Mouse (Mus musculus): ENCODE results near the gene Uap1.

Gene Uap1

DNA sequence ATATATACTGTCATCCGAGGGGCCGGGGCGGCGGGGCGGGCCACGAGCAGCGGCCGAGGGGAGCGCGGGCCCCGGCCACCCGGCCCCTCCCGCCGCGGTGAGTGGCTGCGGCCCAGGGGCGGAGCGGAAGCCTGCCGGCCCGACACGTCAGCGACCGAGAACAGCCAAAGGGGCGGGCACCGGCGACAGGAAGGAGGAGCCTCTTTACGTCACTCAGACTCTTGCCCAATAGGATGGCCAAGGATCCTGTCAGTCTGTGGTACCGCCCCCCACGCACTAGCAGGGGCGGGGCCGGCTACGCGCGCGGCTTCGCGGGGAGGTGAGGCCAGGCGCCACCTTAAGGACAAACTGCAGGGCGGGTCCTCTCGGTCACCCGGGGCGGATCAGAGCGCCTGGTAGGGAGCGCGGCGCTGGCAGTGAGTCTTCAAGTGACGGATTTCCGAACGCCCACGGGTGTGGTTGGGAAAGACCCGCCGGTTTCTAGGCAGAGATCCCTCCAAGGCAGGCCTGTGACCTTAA is at the start of gene Uap1:
Gene Uap1 (minus strand): TSS at position 144 of the 519 bp plus-strand sequence.
- DNase-seq = peak; percentile 100

- DNase-seq = no peak
These were observed 48.5 kb upstream of the Uap1 start for GRCm38 (mm10) chr1:170223276-170223675.

DNA sequence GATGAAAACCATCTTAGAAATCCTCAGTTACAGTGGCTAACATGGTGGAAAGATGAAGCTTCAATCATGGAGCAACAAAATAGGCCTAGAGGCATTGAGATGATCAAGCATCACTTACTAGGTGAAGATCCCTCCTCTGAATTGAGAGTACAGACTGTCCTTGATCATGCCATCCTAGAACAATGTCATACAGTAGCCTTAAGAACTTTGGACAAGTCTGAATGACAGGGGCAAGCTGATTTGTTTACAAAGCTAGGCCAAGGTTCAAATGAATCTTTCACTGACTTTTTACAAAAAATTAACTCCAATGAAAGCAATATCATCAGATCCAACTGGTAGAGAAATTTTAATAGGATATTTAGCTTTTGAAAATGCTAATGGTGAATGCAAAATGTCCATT is 45.6 kb upstream of the Uap1 start:
- no peak for DNase-seq

DNA sequence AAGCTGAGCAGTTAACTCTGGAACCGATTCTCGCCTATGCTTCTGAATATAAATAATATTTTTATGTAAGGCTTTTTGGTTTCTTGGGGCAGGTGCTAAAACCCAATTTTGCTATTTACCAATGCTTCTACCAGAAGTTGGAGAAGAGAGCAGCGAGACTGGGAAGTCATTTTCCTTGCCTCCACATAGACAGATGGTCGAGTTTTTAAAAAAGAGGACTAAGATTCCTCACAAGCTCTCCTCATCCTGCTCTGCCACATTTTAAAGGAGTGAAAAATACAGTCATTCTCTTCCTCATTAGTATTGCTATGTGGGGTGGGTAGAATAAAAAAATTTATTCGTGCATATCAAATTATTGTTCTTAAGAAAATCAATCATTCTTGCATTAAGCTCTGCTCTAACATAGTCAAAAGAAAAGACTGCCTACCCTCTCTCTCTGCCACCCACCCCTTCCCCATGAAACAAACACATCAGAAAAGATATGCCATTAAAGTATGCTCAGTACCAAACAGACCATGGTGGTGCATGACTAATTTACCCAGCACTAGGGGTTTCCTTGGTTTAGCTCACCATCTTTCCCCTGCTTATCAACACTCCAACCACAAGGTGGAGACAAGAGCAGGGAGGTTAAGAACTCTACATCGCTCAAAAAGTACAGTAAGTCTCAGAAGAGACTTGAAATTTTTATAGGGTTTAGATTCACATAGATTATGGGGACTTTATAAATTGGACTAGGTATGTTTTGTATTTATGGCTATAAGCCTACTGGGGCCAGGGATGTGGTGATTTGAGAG is 43.5 kb upstream of the Uap1 start:
- no peak for DNase-seq

DNA sequence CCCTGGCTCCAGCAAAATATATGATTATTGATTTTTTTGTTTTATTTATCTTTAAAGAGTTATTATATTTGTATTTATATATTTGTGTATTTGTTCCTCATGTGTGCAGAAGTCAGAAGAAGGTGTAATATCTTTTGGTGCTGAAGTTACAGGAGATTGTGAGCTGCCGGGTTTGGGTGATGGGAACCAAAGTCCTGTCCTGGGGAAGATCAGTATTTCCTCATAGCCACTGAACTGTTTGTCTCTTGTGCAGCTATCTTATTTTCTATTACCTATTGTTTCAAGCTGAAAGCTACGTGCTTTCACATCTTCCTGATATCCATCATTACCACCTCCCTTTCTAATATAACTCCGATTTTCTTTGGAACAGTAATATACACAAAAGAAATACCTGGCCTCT is 40.8 kb upstream of the Uap1 start:
- DNase-seq = no peak

DNA sequence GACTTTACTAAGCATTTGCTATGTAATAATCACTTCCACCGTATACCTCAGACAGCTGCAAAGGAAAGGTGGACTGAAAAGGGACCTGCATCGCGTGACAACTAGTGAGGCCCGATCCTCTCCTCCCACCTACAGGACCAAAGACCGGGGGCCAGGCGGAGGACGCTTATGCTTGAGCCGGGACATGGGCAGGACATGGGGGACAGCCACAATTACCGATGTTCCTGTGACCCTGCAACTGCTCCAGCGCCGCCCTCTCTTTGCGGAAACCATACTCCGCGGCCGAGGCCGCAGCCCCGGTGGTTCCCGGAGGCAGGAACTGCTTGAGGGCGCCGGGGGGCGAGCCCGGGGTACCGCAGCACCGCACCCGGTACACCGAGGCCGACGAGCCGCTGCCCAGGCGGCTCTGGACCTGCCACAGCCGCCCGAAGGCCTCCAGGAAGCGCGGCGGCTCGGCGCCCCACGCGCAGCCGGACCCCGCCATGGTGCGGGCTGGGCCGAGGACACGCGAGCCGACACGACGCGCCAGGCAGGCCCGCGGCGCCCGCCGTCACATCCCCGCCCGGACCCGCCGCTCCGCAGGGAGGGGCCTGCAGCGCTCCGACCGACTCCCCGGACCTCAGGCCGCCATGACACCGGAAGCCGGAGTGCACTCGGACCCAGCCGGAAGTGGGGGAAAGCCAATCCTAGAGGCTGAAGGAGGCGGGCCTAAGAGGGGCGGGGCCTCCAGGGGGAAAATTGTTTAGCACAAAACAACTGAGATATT is 40.2 kb upstream of the Uap1 start, which contains the start of gene Uhmk1:
Gene Uhmk1 (minus strand): TSS at position 641 of the 766 bp plus-strand sequence.
- DNase-seq = peak; percentile 90

DNA sequence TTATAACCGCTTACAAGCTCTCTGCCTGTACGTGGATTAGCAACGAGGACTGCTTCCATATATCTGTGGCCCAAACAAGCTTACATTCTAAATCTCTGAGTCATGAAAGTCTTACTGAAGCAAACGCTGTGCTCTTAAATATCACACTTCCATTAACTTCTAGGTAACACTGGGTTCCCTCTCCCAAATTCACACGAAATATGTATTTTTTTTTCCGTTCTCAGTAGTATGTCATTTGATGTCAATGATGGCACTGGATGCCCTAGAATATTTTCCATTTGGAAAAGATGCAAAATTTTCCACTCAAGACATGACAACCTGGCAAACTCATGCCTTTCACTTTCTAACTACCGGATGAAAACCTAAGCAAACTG is 39.6 kb upstream of the Uap1 start:
- peak; percentile 16 for DNase-seq

- DNase-seq = no peak
These were observed 38.6 kb upstream of the Uap1 start for GRCm38 (mm10) chr1:170213181-170213879.

GRCm38 (mm10) chr1:170206395-170206794 is 31.6 kb upstream of the Uap1 start:
- no peak for DNase-seq

GRCm38 (mm10) chr1:170200379-170200778 is 25.6 kb upstream of the Uap1 start:
- no peak for DNase-seq

- DNase-seq = no peak
These were observed 21.5 kb upstream of the Uap1 start for GRCm38 (mm10) chr1:170196211-170196610.

GRCm38 (mm10) chr1:170191925-170192324 is 17.2 kb upstream of the Uap1 start:
- no peak for DNase-seq

DNA sequence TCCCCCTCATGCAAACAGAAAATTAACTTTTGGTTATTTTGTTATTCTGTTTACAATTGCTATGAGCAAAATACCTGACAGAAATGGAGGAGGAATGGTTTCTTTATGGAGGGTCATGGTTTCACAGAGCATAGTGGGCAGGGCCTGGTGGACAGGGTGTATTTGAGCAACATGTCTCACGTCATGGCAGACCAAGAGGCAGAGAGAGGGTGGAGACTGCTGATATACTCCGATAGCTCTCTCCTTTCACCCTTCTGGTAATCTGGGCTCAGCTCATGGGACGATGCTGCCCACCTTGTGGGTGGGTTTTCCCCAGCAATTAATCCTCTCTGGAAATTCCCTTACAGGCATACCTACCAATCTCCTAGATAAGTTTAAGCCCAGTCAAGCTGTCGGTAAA is 15.5 kb upstream of the Uap1 start:
- no peak for DNase-seq

DNA sequence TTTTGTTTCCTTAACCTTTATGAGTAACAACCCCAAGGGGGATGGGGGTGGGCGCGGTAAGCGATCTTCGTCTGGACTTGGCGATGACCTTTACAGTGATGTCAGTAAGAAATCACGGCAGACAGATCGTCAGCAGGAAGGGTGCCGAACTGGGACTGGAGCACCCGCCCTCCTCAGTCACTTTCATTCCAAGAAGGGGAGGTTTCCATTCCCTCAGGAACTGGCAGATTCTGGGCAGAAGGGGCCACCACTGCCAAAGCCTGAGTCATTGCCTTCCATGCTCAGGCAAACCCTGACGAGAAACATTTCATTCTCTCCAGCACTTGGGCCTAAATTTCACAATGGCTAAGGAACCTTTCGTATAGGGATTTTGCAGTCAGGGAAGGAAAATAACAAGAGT is 13.8 kb upstream of the Uap1 start:
- no peak for DNase-seq

DNA sequence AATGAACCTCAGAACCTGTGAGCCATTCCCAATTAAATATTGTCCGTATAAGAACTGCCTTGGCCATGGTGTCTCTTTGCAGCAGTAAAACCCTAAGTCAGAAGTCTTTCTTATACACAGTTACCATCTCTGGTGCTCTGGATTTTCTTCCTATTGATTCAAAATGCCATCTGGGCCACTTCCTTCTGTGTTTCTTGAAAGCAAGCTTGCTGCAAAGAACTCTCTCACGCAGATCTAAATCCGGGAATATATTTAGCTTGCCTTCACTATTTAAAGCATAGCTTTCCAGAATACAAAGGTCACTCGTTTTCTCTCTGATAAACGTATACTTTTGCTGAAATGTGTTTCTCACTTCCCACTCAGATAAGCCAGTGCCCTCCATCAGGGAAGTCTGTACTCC is 11.8 kb upstream of the Uap1 start:
- no peak for DNase-seq

- no peak for DNase-seq
These were observed 10.4 kb upstream of the Uap1 start for GRCm38 (mm10) chr1:170185137-170185536.

GRCm38 (mm10) chr1:170182706-170183105 is 7.9 kb upstream of the Uap1 start:
- DNase-seq = no peak

GRCm38 (mm10) chr1:170176661-170177239 is 2.0 kb upstream of the Uap1 start:
- DNase-seq = peak; percentile 18

GRCm38 (mm10) chr1:170175848-170176247 is 1.1 kb upstream of the Uap1 start:
- DNase-seq = peak; percentile 37

GRCm38 (mm10) chr1:170173991-170174813 is 555 bp downstream of the Uap1 start:
- DNase-seq = peak; percentile 56

DNA sequence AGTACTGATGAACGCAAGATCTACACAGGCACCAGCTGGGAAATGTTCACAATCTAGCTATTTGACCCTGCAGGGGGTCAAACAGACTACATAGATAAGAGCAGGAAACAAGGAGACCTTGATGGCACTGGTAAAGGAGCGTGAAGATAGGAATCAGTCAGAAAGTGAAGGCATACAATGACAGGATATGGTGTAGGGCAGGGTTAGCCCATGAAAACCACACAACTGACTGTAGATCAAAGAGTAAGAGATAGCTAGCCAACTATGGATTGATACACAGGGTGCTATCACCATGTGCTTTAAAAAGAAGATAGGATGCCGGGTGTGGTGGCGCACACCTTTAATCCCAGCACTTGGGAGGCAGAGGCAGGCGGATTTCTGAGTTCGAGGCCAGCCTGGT is 7.0 kb downstream of the Uap1 start:
- no peak for DNase-seq

GRCm38 (mm10) chr1:170164913-170165312 is 9.8 kb downstream of the Uap1 start:
- no peak for DNase-seq

Data from cerebellum, adult 9-10 months (tissue).